Mouse (Mus musculus) cerebellum, postnatal 10 days (tissue): ENCODE measurements around the gene Bcar3.

ENCODE experiments used
- DNase-seq, 2 experiments: peaks; one replicate each; pipeline ENCODE4 v3.0.0; 2021; ENCODE audit warnings: mixed read lengths in 2 of 2

Bcar3 gene

GRCm38 (mm10) chr3:122337992-122338391, 44.1 kb downstream of the Bcar3 start:
- DNase-seq = peak; percentile 48 to 49

DNA sequence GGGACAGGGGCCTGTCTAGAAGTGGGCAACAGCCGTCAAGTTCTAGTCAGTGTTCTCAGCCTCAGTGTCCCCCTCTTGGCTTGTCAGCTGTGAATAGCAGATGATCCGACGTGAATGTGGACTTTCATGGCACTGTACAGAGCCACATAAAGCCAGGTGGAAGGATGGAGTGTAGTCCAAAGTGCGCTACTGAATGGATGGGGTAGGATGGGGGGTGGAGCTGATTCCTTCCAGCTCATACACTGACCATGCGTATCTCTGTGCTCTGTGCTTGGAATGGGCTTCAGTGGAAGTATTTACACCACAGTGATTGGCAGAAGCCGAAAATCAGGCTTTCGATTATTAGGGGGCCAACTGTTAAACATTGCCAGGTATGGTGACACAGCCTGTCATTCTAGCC, 45.0 kb downstream of the Bcar3 start:
- DNase-seq = no peak

GRCm38 (mm10) chr3:122340135-122341068, 46.5 kb downstream of the Bcar3 start:
- no peak for DNase-seq

DNA sequence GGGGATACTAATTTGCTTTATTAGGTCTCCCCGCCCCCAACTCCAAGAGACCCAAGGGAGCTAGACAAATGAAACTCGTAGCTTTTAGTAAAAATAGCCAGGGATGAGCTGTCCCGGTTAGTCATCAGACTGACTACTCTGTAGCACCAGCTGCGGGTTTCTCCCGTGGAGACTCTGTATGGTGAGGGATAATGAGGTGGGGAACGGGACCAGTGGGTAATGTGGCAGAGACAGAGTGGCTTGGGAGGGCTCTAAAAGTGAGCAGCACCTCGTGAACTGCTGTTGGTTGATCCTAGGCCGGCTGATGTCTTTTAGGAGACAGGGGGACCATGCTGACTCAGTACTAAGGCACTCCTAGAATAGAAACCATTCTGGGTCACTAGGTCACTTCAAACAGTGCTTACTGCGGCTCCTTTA, 49.5 kb downstream of the Bcar3 start:
- DNase-seq = no peak

- DNase-seq = no peak
Measured at GRCm38 (mm10) chr3:122344350-122344749, 50.4 kb downstream of the Bcar3 start.

- DNase-seq = no peak
Measured at GRCm38 (mm10) chr3:122345977-122346472, 52.1 kb downstream of the Bcar3 start.

DNA sequence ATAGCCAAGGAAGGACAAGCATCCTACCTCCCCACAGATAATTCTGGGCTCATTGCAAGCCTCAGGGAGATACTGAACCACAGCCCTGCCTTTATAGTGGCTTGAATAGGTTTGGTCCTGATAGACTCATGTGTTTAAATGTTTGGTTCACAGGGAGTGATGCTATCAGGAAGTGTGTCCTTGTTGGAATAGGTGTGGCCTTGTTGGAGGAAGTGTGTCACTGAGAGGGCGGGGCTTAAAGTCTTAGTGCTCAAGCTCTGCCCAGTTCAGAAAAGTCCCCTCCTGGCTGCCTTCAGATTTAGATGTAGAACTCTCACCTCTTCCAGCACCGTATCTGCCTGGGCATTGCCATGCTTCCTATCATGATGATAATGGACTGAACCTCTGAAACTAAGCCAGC, 52.7 kb downstream of the Bcar3 start:
- DNase-seq = no peak

- no peak for DNase-seq
Measured at GRCm38 (mm10) chr3:122348677-122349076, 54.7 kb downstream of the Bcar3 start.

GRCm38 (mm10) chr3:122352801-122353200, 58.9 kb downstream of the Bcar3 start:
- DNase-seq = no peak

DNA sequence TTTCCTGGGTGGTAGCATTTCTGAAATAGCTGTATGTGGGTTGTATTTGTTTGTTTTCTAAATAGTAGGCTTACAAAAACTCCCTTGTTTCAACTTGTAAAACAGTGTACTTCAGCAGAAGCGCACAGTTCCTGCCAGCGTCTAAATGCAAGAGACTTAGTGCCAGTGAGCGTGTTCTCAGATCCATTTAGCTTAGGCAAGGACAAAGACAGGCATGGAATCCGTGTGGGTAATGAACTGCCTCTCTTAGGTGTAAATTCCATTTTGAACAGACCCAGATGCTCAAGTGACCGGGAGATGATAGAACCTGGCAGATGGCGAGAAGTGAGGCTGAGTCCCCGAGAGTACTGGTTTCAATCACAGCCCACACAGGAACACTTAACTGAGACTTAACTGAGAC, 65.5 kb downstream of the Bcar3 start:
- no peak for DNase-seq

DNA sequence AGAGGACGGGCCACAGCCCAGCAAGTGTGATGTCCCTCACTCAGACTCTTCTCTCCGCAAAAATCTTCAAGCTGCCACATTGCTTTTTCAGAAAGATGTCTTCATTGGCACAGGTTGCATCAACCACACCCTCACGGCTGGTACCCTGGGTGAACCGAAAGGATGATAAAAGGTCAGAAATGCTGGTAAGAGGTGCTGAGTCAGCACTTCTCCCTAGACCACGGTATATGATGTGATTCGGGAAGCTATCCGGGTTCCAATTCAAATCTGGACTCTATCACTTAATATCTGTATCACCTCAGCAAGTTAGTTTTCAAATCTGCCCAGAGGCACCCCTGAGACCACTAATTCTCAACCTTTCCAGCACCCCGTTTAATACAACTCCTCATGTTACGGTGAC, 66.0 kb downstream of the Bcar3 start:
- no peak for DNase-seq

DNA sequence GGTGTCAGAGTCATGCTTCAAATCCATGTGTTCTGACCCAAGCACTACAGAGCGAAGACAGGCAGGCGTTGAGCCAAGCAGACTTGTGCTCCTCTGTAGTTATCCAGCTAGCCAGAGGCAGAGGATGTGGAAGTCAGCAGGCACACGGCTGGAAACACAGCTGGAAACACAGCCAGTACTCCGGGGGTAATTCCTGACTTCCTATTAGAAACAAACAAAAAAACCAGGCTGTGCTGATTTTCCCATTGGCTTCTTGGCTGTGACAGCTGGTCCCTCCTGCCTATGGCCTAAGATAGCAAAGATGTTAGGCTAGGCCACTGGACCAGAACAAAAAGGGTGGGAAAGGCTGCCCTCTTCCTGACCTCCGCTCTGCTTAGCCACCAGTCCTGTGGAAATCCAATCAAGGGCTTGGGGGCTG, 66.8 kb downstream of the Bcar3 start:
- peak in 1 of 2 experiments; percentile 14 for DNase-seq

DNA sequence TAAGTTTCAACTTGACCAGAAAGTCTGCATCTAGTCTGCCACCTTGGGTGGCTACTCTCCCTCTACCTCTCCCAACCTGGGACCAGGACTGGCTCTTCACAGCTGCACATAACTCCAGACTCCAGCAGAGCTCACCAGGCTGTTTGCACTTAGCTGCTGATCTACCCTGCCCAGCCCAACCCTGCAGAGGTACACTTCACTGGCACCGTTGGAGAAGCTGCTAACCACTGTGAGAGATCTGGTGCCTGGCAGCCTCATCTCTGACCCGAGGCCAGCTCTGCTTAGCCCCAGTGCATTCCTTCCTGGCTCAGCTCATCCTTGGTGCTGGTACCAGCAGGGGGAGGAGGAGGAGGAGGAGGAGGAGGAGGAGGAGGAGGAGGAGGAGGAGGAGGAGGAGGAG, 68.8 kb downstream of the Bcar3 start:
- DNase-seq = peak; percentile 27 to 45

- DNase-seq = no peak
Measured at GRCm38 (mm10) chr3:122364565-122364964, 70.6 kb downstream of the Bcar3 start.

DNA sequence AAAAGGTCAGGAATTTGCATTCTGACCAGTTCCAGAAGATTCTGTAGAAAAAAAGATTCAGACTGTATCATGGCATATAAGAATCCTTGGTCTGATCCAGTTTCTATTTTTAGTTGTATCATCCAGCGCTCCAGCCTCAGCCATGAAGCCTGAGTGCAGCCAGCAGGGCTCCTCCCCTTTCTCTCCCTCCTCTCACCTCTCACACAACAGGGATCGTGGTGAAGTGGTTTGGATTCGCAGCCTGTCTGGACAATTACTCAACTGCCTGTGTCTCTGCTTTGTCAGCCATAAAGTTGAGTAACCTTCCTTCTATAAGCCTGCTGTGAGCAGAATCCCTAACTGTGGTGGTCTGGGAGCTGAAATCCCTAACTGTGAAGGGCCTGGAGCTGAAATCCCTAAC, 71.4 kb downstream of the Bcar3 start:
- no peak for DNase-seq

DNA sequence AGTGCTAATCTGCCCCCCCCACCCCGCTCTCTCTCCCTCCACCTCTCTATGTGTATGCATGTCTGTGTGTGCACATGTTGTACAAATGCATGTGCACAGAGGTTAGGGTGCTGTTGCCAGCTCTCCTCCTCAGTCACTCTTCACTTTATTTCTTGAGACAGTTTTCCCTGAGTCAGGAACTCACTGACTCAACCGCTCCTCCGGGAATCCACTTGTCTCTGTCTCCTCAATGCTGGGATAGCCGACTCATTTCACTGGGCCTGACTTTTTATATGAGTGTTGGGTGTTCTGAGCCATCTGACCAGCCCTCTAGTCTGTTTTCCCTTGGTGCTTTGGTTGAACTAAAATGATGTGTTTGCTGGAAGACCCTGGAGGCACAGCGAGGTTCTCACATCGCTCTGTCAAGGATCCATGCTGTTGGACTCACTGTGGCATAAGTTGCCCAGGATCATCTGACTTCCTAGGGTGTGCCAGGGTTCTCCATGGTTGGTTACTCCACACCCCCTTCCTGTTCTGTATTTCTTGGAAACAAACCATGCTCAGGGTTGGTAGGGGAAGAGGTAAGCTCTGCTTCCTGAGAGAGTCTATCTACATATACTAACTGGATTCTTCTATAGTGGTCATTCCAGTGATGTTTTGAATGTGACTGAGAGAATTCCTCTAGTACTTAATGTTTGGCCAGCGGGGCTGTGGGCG, 77.9 kb downstream of the Bcar3 start:
- DNase-seq = no peak

- no peak for DNase-seq
Measured at GRCm38 (mm10) chr3:122372617-122373016, 78.7 kb downstream of the Bcar3 start.

GRCm38 (mm10) chr3:122376011-122376410, 82.1 kb downstream of the Bcar3 start:
- DNase-seq = peak; percentile 40 to 48

- no peak for DNase-seq
Measured at GRCm38 (mm10) chr3:122376412-122376831, 82.5 kb downstream of the Bcar3 start.

DNA sequence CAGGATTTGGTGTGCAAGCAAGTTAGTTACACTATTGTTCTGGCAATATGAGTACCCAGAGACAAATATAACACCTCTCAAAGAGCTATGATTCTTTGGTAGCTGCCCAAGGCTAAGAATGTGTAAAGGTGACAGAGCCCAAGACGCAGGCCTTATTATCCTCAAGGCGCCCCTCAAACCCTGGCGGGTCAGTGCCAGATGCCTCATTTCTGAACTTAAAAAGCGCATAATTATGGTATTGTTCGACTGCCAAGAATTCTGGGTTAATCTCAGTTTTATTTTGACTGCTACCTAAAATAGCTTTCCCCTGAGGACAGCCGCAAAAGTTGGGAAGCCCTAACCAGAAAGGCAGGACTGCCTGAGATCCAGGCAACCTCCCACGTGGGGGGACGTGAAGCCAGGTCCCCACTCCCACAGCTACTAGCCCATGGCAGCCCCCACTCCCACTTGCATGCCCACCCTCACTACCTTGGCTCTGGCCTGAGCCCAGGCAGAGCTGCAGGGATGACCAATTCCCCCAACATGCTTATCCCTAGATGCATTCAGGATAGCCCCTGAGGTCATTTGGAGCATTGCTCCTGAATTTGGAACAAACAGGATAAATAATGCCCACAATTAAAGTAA, 83.0 kb downstream of the Bcar3 start:
- no peak for DNase-seq

DNA sequence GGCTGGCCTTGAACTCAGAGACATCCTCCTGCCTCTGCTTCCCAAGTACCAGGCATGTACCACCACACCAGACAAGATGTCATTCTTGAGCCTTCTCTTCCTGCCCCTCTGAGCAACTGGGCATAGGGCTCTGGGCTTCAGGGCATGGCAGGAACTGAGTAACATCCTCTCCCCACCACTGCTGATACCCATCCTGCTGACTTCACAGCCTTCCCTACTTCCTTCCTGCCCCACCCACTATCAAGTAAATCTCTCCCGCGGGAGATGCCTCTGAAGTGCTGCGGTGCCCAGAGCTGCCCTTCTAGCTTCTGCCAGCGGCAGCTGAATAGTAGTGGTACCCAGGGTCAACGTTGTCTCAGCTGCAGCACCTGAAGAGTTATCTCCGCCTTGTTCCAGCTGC, 84.7 kb downstream of the Bcar3 start:
- DNase-seq = no peak

DNA sequence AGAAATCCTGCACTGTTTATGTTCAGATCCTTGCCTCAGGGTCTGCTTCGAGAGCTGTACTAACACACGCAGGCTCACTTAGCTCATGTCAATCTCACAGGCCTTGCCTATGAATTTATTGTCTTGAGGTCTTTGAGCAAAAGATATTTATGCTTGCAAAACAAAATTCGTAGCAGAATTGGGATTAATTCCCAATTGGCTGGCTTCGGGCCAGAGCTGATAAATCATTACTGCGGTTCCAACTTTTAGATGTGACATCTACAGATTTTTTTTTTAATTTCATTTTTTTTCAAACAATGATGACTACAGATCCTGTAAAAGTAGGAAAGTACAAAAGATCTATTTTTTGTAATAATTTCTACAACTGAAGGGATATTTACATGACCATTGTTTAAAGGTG, 86.8 kb downstream of the Bcar3 start:
- DNase-seq = peak in 1 of 2 experiments; percentile 28

DNA sequence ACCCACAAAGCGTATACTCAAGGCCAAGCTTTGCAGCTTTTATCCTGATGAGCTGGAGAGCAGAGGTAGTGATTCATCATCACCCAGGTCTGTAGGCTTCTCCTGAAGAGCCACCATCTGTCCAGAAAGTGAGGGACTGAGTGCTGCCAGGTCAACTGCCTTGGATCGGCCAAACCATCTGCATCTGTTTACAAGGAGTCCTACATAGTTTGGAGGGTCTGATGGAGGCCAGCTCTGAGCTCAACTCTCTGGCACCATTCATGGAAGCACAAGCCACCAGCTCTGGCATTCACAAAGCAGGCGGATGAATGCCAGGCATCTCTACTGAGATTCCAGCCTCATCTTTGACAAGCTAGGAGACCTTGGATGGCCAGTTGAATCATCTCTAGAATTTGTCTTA, 87.7 kb downstream of the Bcar3 start:
- peak; percentile 83 to 85 for DNase-seq
